Mouse (Mus musculus): ENCODE results near the gene Gm12248.
"Not testable (repeated sequence)": the region's sequence is repeated elsewhere in the genome, so short reads cannot be mapped to it uniquely, and the experiment has no call there.

The Gm12248 gene

GRCm38 (mm10) chr11:58102581-58103343 lies 9.8 kb upstream of the Gm12248 start:
- DNase-seq (ENCODE audit: low spot score), result no peak

GRCm38 (mm10) chr11:58102146-58102545 lies 9.2 kb upstream of the Gm12248 start:
- DNase-seq (ENCODE audit: low spot score), result no peak

- no peak for DNase-seq (ENCODE audit: low spot score)
Observed at GRCm38 (mm10) chr11:58101194-58101720, 8.3 kb upstream of the Gm12248 start.

- DNase-seq (ENCODE audit: low spot score), result no peak
Observed at GRCm38 (mm10) chr11:58100006-58100405, 7.1 kb upstream of the Gm12248 start.

GRCm38 (mm10) chr11:58098366-58098720 lies 5.4 kb upstream of the Gm12248 start:
- peak; percentile 16 for DNase-seq (ENCODE audit: low spot score)

GRCm38 (mm10) chr11:58097621-58098365 lies 4.9 kb upstream of the Gm12248 start:
- DNase-seq (ENCODE audit: low spot score), result peak; percentile 12

- DNase-seq (ENCODE audit: low spot score), result no peak
Observed at GRCm38 (mm10) chr11:58096821-58097620, 4.1 kb upstream of the Gm12248 start.

GRCm38 (mm10) chr11:58096160-58096559 lies 3.2 kb upstream of the Gm12248 start:
- DNase-seq (ENCODE audit: low spot score), result no peak

- DNase-seq (ENCODE audit: low spot score), result no peak
Observed at GRCm38 (mm10) chr11:58095561-58095960, 2.6 kb upstream of the Gm12248 start.

- DNase-seq (ENCODE audit: low spot score), result no peak
Observed at GRCm38 (mm10) chr11:58094766-58095165, 1.8 kb upstream of the Gm12248 start.

GRCm38 (mm10) chr11:58092541-58092940 lies 393 bp downstream of the Gm12248 start:
- no peak for DNase-seq (ENCODE audit: low spot score)

GRCm38 (mm10) chr11:58081716-58082115 lies 11.2 kb downstream of the Gm12248 start:
- no peak for DNase-seq (ENCODE audit: low spot score)

GRCm38 (mm10) chr11:58077270-58077669 lies 15.7 kb downstream of the Gm12248 start:
- DNase-seq (ENCODE audit: low spot score), result no peak

- DNase-seq (ENCODE audit: low spot score), result no peak
Observed at GRCm38 (mm10) chr11:58072978-58073377, 20.0 kb downstream of the Gm12248 start.

GRCm38 (mm10) chr11:58065025-58065424 lies 27.9 kb downstream of the Gm12248 start:
- DNase-seq (ENCODE audit: low spot score), result no peak

- DNase-seq (ENCODE audit: low spot score), result no peak
Observed at GRCm38 (mm10) chr11:58062586-58062985, 30.3 kb downstream of the Gm12248 start.

- DNase-seq (ENCODE audit: low spot score), result not testable (repeated sequence)
Observed at GRCm38 (mm10) chr11:58061218-58061617, 31.7 kb downstream of the Gm12248 start.

- not testable (repeated sequence) for DNase-seq (ENCODE audit: low spot score)
Observed at GRCm38 (mm10) chr11:58059752-58060151, 33.2 kb downstream of the Gm12248 start.

GRCm38 (mm10) chr11:58057455-58057854 lies 35.5 kb downstream of the Gm12248 start:
- DNase-seq (ENCODE audit: low spot score), result peak; percentile 70

- DNase-seq (ENCODE audit: low spot score), result no peak
Observed at GRCm38 (mm10) chr11:58046438-58046837, 46.5 kb downstream of the Gm12248 start.

GRCm38 (mm10) chr11:58042861-58043431 lies 50.0 kb downstream of the Gm12248 start:
- no peak for DNase-seq (ENCODE audit: low spot score)

- peak; percentile 62 for DNase-seq (ENCODE audit: low spot score)
Observed at GRCm38 (mm10) chr11:58039027-58039426, 53.9 kb downstream of the Gm12248 start.

Measured in embryo, embryonic 10 days (tissue).